Mouse (Mus musculus): ENCODE measurements around the gene Nr1d2. TPM values are rescaled to one million over a fixed set of nuclear protein-coding genes. Genes with fewer than 3 reads are reported as not detected.

The Nr1d2 gene
- polyA plus RNA-seq, 1 experiment from 2014 or later, result 4.0 TPM

DNA sequence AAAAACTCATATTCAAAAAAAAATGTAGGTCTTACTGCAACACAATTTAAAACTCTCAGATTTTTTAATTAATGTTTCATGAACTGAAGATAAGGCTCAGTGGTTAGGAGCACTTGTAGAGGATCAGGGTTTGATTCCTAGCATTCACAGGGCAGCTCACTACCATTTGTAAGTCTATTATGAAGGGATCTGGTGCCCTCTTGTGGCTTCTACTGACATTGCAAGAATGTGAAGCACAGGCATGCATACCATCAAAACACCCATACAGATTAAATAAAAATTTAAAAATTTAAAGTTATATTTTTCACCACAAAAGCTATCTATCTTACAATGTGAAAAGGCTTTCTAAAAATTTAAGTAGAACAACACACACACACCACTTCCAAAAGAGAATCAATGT, 71.9 kb downstream of the Nr1d2 start:
- no peak for DNase-seq (ENCODE audit: low spot score)
- Histone ChIP-seq H3K27me3 (replicated peaks; ENCODE audit: control insufficient read depth, insufficient read depth, low read length) (no peaks in the 10 kb centered on the region), H3K9ac (ENCODE audit: low read depth, low read length) (no peak overlapping the region), H3K27ac (ENCODE audit: low read depth, low read length) (no peak overlapping the region), H3K9me3 (ENCODE audit: control insufficient read depth, low read length) (no peaks in the 10 kb centered on the region), H3K4me2 (no peak overlapping the region), H3K4me3 (ENCODE audit: low read depth, low read length) (no peak overlapping the region), H3K4me1 (replicated peaks; ENCODE audit: control insufficient read depth, insufficient read depth, low read length) (no peaks in the 10 kb centered on the region), H3K36me3 (ENCODE audit: control insufficient read depth, insufficient read depth, low read length) (no peaks in the 10 kb centered on the region)
- no peak for ATAC-seq (replicated peaks; ENCODE audit: low FRiP score)

Small RNA genes within 50 kb of the gene (microRNA-seq; reads per million reads assigned to microRNA genes)
- gene Gm44469 (ENCODE audit: borderline number of aligned reads), result not detected

Other genes starting within 250 kb of the Nr1d2 start
- 15.3 and 17.0 TPM in 2 replicates for gene Nkiras1, start 32.0 kb upstream of the Nr1d2 start, polyA plus RNA-seq (2014; fragmentation: Nextera tagmentation; extraction: Ambion mirVana)
- 546 and 598 TPM in 2 replicates for gene Rpl15, start 32.3 kb upstream of the Nr1d2 start, polyA plus RNA-seq (2014; fragmentation: Nextera tagmentation; extraction: Ambion mirVana)
- 38.8 and 41.1 TPM in 2 replicates for gene Ube2e1, start 92.7 kb upstream of the Nr1d2 start, polyA plus RNA-seq (2014; fragmentation: Nextera tagmentation; extraction: Ambion mirVana)

Data from liver, embryonic 11.5 days (tissue).